Mouse (Mus musculus) heart, postnatal 0 days (tissue): ENCODE results near the gene Dip2b.
A peak's percentile ranks its signal among the peaks of the same experiment; 100 is the strongest.

Source experiments
- CTCF ChIP-seq: IDR thresholded peaks from 2 replicates; pipeline ENCODE4 v1.5.1; 2016; ENCODE audit warnings: antibody characterized with exemption, control low read depth, low read depth
- EP300 ChIP-seq: IDR thresholded peaks from 2 replicates; pipeline ENCODE4 v1.6.1; 2016; ENCODE audit warnings: antibody characterized with exemption, low read depth

GRCm38 (mm10) chr15:100199790-100200189, 161.3 kb downstream of the Dip2b start:
- TF ChIP-seq CTCF (peak; percentile 41), EP300 (peak; percentile 60; the same call in 1 of the 2 replicates)
